Mouse (Mus musculus): Measurements from ENCODE around the gene Idh2. TPM values are rescaled to one million over a fixed set of nuclear protein-coding genes. Genes with fewer than 3 reads are reported as not detected.

The Idh2 gene
- polyA plus RNA-seq (2017; shearing (Covaris generic)), result 52.6 TPM

GRCm38 (mm10) chr7:80115224-80115590 lies at the start of gene Idh2:
Idh2 (minus strand) TSS chr7:80115392.

Other genes with a start within 250 kb of the Idh2 start
- 32.0 TPM for gene Ap3s2, start 194.7 kb downstream of the Idh2 start, polyA plus RNA-seq (2017; shearing (Covaris generic))
- gene Arpin, start 180.0 kb downstream of the Idh2 start, polyA plus RNA-seq (2017; shearing (Covaris generic)), result 0.12 TPM
- gene Zfp710, start 90.6 kb downstream of the Idh2 start, polyA plus RNA-seq (2017; shearing (Covaris generic)), result 3.4 TPM
- gene Sema4b, start 71.4 kb upstream of the Idh2 start, polyA plus RNA-seq (2017; shearing (Covaris generic)), result 10.4 TPM
- 176 TPM for gene Cib1, start 117.4 kb upstream of the Idh2 start, polyA plus RNA-seq (2017; shearing (Covaris generic))
- gene Gdpgp1, start 117.5 kb upstream of the Idh2 start, polyA plus RNA-seq (2017; shearing (Covaris generic)), result 12.7 TPM
- not detected for gene Ttll13, start 131.0 kb upstream of the Idh2 start, polyA plus RNA-seq (2017; shearing (Covaris generic))
- gene Ngrn, start 145.8 kb upstream of the Idh2 start, polyA plus RNA-seq (2017; shearing (Covaris generic)), result 66.5 TPM
- gene Vps33b, start 154.3 kb upstream of the Idh2 start, polyA plus RNA-seq (2017; shearing (Covaris generic)), result 43.5 TPM
- gene Prc1, start 179.1 kb upstream of the Idh2 start, polyA plus RNA-seq (2017; shearing (Covaris generic)), result 13.7 TPM
- gene Rccd1, start 209.1 kb upstream of the Idh2 start, polyA plus RNA-seq (2017; shearing (Covaris generic)), result 36.3 TPM
- 110 TPM for gene Unc45a, start 225.6 kb upstream of the Idh2 start, polyA plus RNA-seq (2017; shearing (Covaris generic))
- 10.2 TPM for gene Hddc3, start 227.7 kb upstream of the Idh2 start, polyA plus RNA-seq (2017; shearing (Covaris generic))